Mouse (Mus musculus): Measurements from ENCODE around the gene Tmsb15b1. TPM values are rescaled to one million over a fixed set of nuclear protein-coding genes. Genes with fewer than 3 reads are reported as not detected.
A peak's percentile ranks its signal among the peaks of the same experiment; 100 is the strongest.

Tmsb15b1 gene
- 2.3 and 4.4 TPM in 2 replicates for total RNA-seq (2014; rRNA removed; ENCODE audit: low replicate concordance)
- 16.9 and 17.9 TPM in 2 replicates for polyA plus RNA-seq (2015; fragmentation: Nextera tagmentation; extraction: Ambion mirVana)

DNA sequence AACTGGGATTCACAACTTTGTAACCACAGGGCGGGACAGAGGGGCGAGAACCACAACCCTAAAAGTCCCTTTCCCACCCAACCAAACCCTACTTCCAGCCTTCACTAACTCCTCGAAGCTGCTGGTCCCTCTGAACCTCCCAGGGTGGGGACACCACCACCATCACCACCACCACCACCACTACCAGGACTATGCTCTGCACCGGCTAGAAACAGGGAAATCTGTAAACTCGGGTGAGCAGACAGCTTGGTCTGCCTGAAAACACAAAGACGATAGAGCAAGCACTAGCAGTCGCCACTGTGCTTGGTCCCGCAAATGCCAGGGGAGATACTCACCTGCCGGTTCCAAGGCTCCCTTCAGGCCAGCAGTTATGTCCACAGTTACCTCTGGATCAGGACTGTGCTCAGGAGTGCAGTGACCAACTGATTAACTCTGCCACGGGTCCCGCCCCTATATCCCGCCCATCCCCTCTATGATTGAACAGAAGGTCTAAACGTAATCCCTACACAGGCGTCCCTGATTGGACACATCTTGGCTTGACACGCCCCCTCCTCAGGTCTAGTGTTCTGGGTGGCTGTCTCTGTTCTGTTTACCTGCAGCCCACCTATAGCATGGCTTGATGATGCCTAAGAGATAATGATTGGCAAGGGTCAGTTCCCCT lies at the start of gene Tmsb15b1, which contains the start of gene Tmsb15l:
Gene Tmsb15b1 (minus strand): TSS at position 451 of the 661 bp plus-strand sequence.
Gene Tmsb15l (minus strand): TSS at position 446 of the 661 bp plus-strand sequence.
- H3K4me3 ChIP-seq (ENCODE audit: low read depth, low read length): peak within 1 kb of the TSS; percentile 34
- no peaks in the 10 kb centered on the region for H3K4me1 ChIP-seq (ENCODE audit: control insufficient read depth, insufficient read depth)
- H3K9ac ChIP-seq (replicated peaks; ENCODE audit: low read depth, low read length): no peak within 1 kb of the TSS
- WGBS: 23% methylated on average over 15 of the region's 15 CpGs
- DNase-seq (ENCODE audit: low spot score) (peak; percentile 25), ATAC-seq (ENCODE audit: insufficient read depth, low read depth) (peak; percentile 98)
- no peaks in the 10 kb centered on the region for H3K36me3 ChIP-seq (replicated peaks; ENCODE audit: control insufficient read depth, insufficient read depth, low read length)
- peak within 1 kb of the TSS; percentile 57 for H3K4me2 ChIP-seq (ENCODE audit: low read depth, low read length)
- H3K9me3 ChIP-seq (replicated peaks; ENCODE audit: control insufficient read depth, low read length): no peaks in the 10 kb centered on the region
- H3K27ac ChIP-seq (ENCODE audit: low read depth): no peak within 1 kb of the TSS
- no peaks in the 10 kb centered on the region for H3K27me3 ChIP-seq (ENCODE audit: control insufficient read depth, insufficient read depth, low read length)
- TF ChIP-seq EP300 (IDR thresholded peaks at IDR 0.05; ENCODE audit: low read depth): no peak
- no peak for TF ChIP-seq CTCF (IDR thresholded peaks at IDR 0.05; ENCODE audit: low read depth)

DNA sequence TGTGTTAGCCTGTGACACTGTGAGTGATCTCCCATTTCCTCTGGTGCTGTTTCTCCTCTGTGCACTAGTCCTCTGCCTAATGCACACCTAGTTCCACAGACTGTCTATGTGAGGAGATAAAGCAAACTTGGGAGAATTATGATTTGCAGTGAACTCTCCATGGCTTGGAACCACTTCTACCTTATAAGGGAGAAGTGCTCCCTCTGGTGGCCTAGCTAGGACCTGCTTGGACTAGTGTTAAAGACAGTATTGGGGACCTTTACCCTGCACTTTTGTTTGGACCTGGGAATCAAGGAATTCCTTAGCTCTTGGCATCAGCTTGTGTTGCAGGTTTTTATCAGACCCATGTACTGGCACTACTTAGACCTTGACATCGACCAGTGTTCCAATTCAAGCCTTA lies 42.6 kb upstream of the Tmsb15b1 start:
- Histone ChIP-seq H3K9ac (replicated peaks; ENCODE audit: low read depth, low read length) (no peak overlapping the region), H3K4me3 (ENCODE audit: low read depth, low read length) (no peak overlapping the region), H3K9me3 (replicated peaks; ENCODE audit: control insufficient read depth, low read length) (no peaks in the 10 kb centered on the region), H3K36me3 (replicated peaks; ENCODE audit: control insufficient read depth, insufficient read depth, low read length) (0 out of 2 replicates have a peak, but pooled peaks cover 2% of the 10 kb centered on the region), H3K27me3 (ENCODE audit: control insufficient read depth, insufficient read depth, low read length) (no peaks in the 10 kb centered on the region), H3K4me2 (ENCODE audit: low read depth, low read length) (no peak overlapping the region), H3K27ac (ENCODE audit: low read depth) (no peak overlapping the region), H3K4me1 (ENCODE audit: control insufficient read depth, insufficient read depth) (no peaks in the 10 kb centered on the region)
- TF ChIP-seq EP300 (IDR thresholded peaks at IDR 0.05; ENCODE audit: low read depth) (no peak), CTCF (IDR thresholded peaks at IDR 0.05; ENCODE audit: low read depth) (peak; percentile 61)
- peak; percentile 33; the same call in 1 of the 2 replicates for ATAC-seq (ENCODE audit: insufficient read depth, low read depth)
- peak; percentile 9 for DNase-seq (ENCODE audit: low spot score)
- 6% methylated on average over 1 of the region's 1 CpGs for WGBS

- H3K4me2 ChIP-seq (ENCODE audit: low read depth, low read length): no peak overlapping the region
- H3K9me3 ChIP-seq (replicated peaks; ENCODE audit: control insufficient read depth, low read length): no peaks in the 10 kb centered on the region
- no peak overlapping the region for H3K9ac ChIP-seq (replicated peaks; ENCODE audit: low read depth, low read length)
- H3K4me3 ChIP-seq (ENCODE audit: low read depth, low read length): no peak overlapping the region
- no peak overlapping the region for H3K27ac ChIP-seq (ENCODE audit: low read depth)
- H3K4me1 ChIP-seq (ENCODE audit: control insufficient read depth, insufficient read depth): no peaks in the 10 kb centered on the region
- H3K36me3 ChIP-seq (replicated peaks; ENCODE audit: control insufficient read depth, insufficient read depth, low read length): peaks cover 13% of the 10 kb centered on the region; the same call in 1 of the 2 replicates
- H3K27me3 ChIP-seq (ENCODE audit: control insufficient read depth, insufficient read depth, low read length): no peaks in the 10 kb centered on the region
- TF ChIP-seq EP300 (IDR thresholded peaks at IDR 0.05; ENCODE audit: low read depth) (no peak), CTCF (IDR thresholded peaks at IDR 0.05; ENCODE audit: low read depth) (no peak)
- ATAC-seq (ENCODE audit: insufficient read depth, low read depth) (no peak), DNase-seq (ENCODE audit: low spot score) (no peak)
- 68% methylated on average over 1 of the region's 1 CpGs for WGBS
Measured at GRCm38 (mm10) chrX:137017668-137018067, 41.0 kb upstream of the Tmsb15b1 start.

DNA sequence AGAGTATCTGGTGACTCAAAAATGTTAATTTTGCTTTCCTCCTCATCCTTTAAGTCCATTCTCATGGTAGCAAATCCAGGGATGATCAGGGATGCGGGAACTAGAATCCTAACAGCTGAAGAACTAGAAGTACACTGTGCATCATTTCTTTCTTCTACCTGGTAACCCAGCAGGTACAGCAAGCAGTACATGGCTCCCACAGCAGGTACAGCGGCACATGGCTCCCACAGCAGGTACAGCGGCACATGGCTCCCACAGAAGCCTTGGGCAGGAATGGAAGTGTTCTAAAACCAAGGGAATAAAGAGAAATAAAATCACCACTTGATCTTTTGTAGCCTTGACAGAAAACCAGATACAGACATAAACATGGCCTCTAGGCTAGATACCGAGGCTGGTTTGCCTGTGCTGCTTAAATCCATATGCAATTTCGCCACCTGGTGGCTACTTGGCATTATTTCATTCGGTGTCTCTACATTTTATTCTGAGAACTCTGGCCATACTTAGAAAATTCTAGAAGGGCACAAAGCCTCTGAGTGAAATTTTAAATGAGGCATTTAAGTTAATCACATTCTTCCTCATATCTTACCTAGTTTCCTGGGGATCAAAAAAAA lies 38.5 kb upstream of the Tmsb15b1 start:
- peaks cover 13% of the 10 kb centered on the region; the same call in 1 of the 2 replicates for H3K36me3 ChIP-seq (replicated peaks; ENCODE audit: control insufficient read depth, insufficient read depth, low read length)
- H3K9me3 ChIP-seq (replicated peaks; ENCODE audit: control insufficient read depth, low read length): no peaks in the 10 kb centered on the region
- no peak overlapping the region for H3K4me2 ChIP-seq (ENCODE audit: low read depth, low read length)
- no peak for ATAC-seq (ENCODE audit: insufficient read depth, low read depth)
- no peak overlapping the region for H3K9ac ChIP-seq (replicated peaks; ENCODE audit: low read depth, low read length)
- H3K4me1 ChIP-seq (ENCODE audit: control insufficient read depth, insufficient read depth): no peaks in the 10 kb centered on the region
- no peak overlapping the region for H3K27ac ChIP-seq (ENCODE audit: low read depth)
- no peaks in the 10 kb centered on the region for H3K27me3 ChIP-seq (ENCODE audit: control insufficient read depth, insufficient read depth, low read length)
- DNase-seq (ENCODE audit: low spot score): peak; percentile 41
- TF ChIP-seq CTCF (IDR thresholded peaks at IDR 0.05; ENCODE audit: low read depth) (peak; percentile 55), EP300 (IDR thresholded peaks at IDR 0.05; ENCODE audit: low read depth) (no peak)
- no peak overlapping the region for H3K4me3 ChIP-seq (ENCODE audit: low read depth, low read length)
- 44% methylated on average over 6 of the region's 6 CpGs for WGBS

GRCm38 (mm10) chrX:136996256-136996655 lies 19.6 kb upstream of the Tmsb15b1 start:
- WGBS: 69% methylated on average over 2 of the region's 2 CpGs

More at GRCm38 (mm10) chrX:136996256-136996655, 19.6 kb upstream of the Tmsb15b1 start:
- no peak overlapping the region for H3K4me3 ChIP-seq (ENCODE audit: low read depth, low read length)
- DNase-seq (ENCODE audit: low spot score) (no peak), ATAC-seq (ENCODE audit: insufficient read depth, low read depth) (no peak)
- TF ChIP-seq CTCF (IDR thresholded peaks at IDR 0.05; ENCODE audit: low read depth) (no peak), EP300 (IDR thresholded peaks at IDR 0.05; ENCODE audit: low read depth) (no peak)
- no peak overlapping the region for H3K4me2 ChIP-seq (ENCODE audit: low read depth, low read length)
- H3K9me3 ChIP-seq (replicated peaks; ENCODE audit: control insufficient read depth, low read length): no peaks in the 10 kb centered on the region
- H3K36me3 ChIP-seq (replicated peaks; ENCODE audit: control insufficient read depth, insufficient read depth, low read length): no peaks in the 10 kb centered on the region
- H3K9ac ChIP-seq (replicated peaks; ENCODE audit: low read depth, low read length): no peak overlapping the region
- no peaks in the 10 kb centered on the region for H3K4me1 ChIP-seq (ENCODE audit: control insufficient read depth, insufficient read depth)
- H3K27me3 ChIP-seq (ENCODE audit: control insufficient read depth, insufficient read depth, low read length): peaks cover 3% of the 10 kb centered on the region; the same call in 1 of the 2 replicates
- no peak overlapping the region for H3K27ac ChIP-seq (ENCODE audit: low read depth)

Data from heart, postnatal 0 days (tissue).